Mouse (Mus musculus) MEL (cell line): ENCODE measurements around the gene Sik3. TPM values are rescaled to one million over a fixed set of nuclear protein-coding genes. Genes with fewer than 3 reads are reported as not detected.

ENCODE experiments used
- DNase-seq: peaks from one replicate; pipeline ENCODE4 v3.0.0; 2011; ENCODE audit warnings: low read depth, low spot score
- H3K27ac ChIP-seq: 2 replicates; pipeline ENCODE4 v1.5.1; 2012; ENCODE audit warnings: low read depth, mild to moderate bottlenecking, control low read depth, low read length, moderate library complexity; ENCODE audit not compliant: control insufficient read depth
- H3K27me3 ChIP-seq, 2 experiments: fragments of 150-350 bp in 1 of 2; sonication (generic) in 1 of 2; 2 replicates each; pipeline ENCODE4 v1.6.1; 2012; ENCODE audit warnings: low read length in 2 of 2, mild to moderate bottlenecking in 2 of 2, improper control_type of control experiment in 1 of 2, moderate library complexity in 1 of 2; ENCODE audit not compliant: insufficient read depth in 2 of 2, control insufficient read depth in 1 of 2
- H3K36me3 ChIP-seq, 2 experiments: 2 replicates each; pipeline ENCODE4 v1.6.1; 2012 to 2014; ENCODE audit warnings: low read length in 2 of 2, improper control_type of control experiment in 1 of 2, inconsistent platforms in 1 of 2, mild to moderate bottlenecking in 1 of 2; ENCODE audit not compliant: insufficient read depth in 2 of 2, control insufficient read depth in 1 of 2
- H3K4me1 ChIP-seq, 2 experiments: fragments of 150-350 bp in 1 of 2; sonication (generic) in 1 of 2; 2 replicates each; pipeline ENCODE4 v1.6.1; 2012; ENCODE audit warnings: low read length in 2 of 2, improper control_type of control experiment in 1 of 2, mild to moderate bottlenecking in 1 of 2; ENCODE audit not compliant: insufficient read depth in 2 of 2, control insufficient read depth in 1 of 2
- H3K4me3 ChIP-seq, 2 experiments: fragments of 150-350 bp in 1 of 2; sonication (generic) in 1 of 2; 2 replicates each; pipeline ENCODE4 v1.5.1; 2012; ENCODE audit warnings: low read depth in 2 of 2, low read length in 2 of 2, mild to moderate bottlenecking in 2 of 2, moderate library complexity in 2 of 2, control low read depth in 1 of 2, improper control_type of control experiment in 1 of 2; ENCODE audit not compliant: control insufficient read depth in 1 of 2, insufficient read depth in 1 of 2
- H3K79me2 ChIP-seq: 2 replicates; pipeline ENCODE4 v1.6.1; 2012; ENCODE audit warnings: mild to moderate bottlenecking, low read length, moderate library complexity; ENCODE audit not compliant: control insufficient read depth, poor library complexity, insufficient read depth
- H3K9ac ChIP-seq: 2 replicates; pipeline ENCODE4 v1.6.1; 2012; ENCODE audit warnings: low read depth, mild to moderate bottlenecking, control low read depth, low read length, moderate library complexity; ENCODE audit not compliant: control insufficient read depth, poor library complexity, severe bottlenecking
- H3K9me3 ChIP-seq: fragments of 150-350 bp; sonication (generic); replicated peaks from 2 replicates; pipeline ENCODE4 v1.6.1; 2012; ENCODE audit warnings: mild to moderate bottlenecking, low read length, improper control_type of control experiment, moderate library complexity; ENCODE audit not compliant: insufficient read depth
- CHD1 ChIP-seq: IDR thresholded peaks from 2 replicates; pipeline ENCODE4 v1.6.1; 2012; ENCODE audit warnings: low read depth, mild to moderate bottlenecking, inconsistent platforms, low read length, improper control_type of control experiment
- CHD2 ChIP-seq: IDR thresholded peaks from 2 replicates; pipeline ENCODE4 v1.6.1; 2011; ENCODE audit warnings: low read length, improper control_type of control experiment
- EP300 ChIP-seq, 2 experiments: IDR thresholded peaks; 2 replicates each; pipeline ENCODE4 v1.6.1; 2011; ENCODE audit warnings: improper control_type of control experiment in 2 of 2, low read length in 2 of 2, low read depth in 1 of 2, mild to moderate bottlenecking in 1 of 2
- ETS1 ChIP-seq: IDR thresholded peaks from 2 replicates; pipeline ENCODE4 v1.6.1; 2012; ENCODE audit warnings: low read depth, mild to moderate bottlenecking, inconsistent platforms, low read length, improper control_type of control experiment, moderate library complexity
- JUND ChIP-seq: IDR thresholded peaks from 2 replicates; pipeline ENCODE4 v1.6.1; 2011; ENCODE audit warnings: low read depth, mild to moderate bottlenecking, improper control_type of control experiment, low read length
- MAX ChIP-seq: IDR thresholded peaks from 2 replicates; pipeline ENCODE4 v1.6.1; 2011; ENCODE audit warnings: low read length, improper control_type of control experiment
- MXI1 ChIP-seq: IDR thresholded peaks from 2 replicates; pipeline ENCODE4 v1.6.1; 2011; ENCODE audit warnings: mild to moderate bottlenecking, low read depth, low read length, improper control_type of control experiment
- MYB ChIP-seq: IDR thresholded peaks from 2 replicates; pipeline ENCODE4 v1.6.1; 2011; ENCODE audit warnings: mild to moderate bottlenecking, low read depth, low read length, improper control_type of control experiment
- MYC ChIP-seq: IDR thresholded peaks from 2 replicates; pipeline ENCODE4 v1.6.1; 2011; ENCODE audit warnings: low read depth, mild to moderate bottlenecking, low read length, improper control_type of control experiment, moderate library complexity
- NRF1 ChIP-seq: IDR thresholded peaks from 2 replicates; pipeline ENCODE4 v1.6.1; 2014; ENCODE audit warnings: low read depth, mild to moderate bottlenecking, inconsistent platforms, low read length, improper control_type of control experiment, moderate library complexity; ENCODE audit not compliant: poor library complexity, insufficient read depth, severe bottlenecking
- POLR2AphosphoS2 ChIP-seq: IDR thresholded peaks from 2 replicates; pipeline ENCODE4 v1.6.1; 2011; ENCODE audit warnings: low read length, improper control_type of control experiment
- POLR2AphosphoS5 ChIP-seq: IDR thresholded peaks from 2 replicates; pipeline ENCODE4 v1.6.1; 2012; ENCODE audit warnings: low read depth, borderline replicate concordance, mild to moderate bottlenecking, inconsistent platforms, low read length, moderate library complexity, mixed read lengths
- RCOR1 ChIP-seq: IDR thresholded peaks from 2 replicates; pipeline ENCODE4 v1.6.1; 2012; ENCODE audit warnings: low read depth, mild to moderate bottlenecking, inconsistent platforms, low read length, improper control_type of control experiment
- SMC3 ChIP-seq: IDR thresholded peaks from 2 replicates; pipeline ENCODE4 v1.6.1; 2011; ENCODE audit warnings: low read depth, low read length, improper control_type of control experiment
- UBTF ChIP-seq: IDR thresholded peaks from 2 replicates; pipeline ENCODE4 v1.6.1; 2012; ENCODE audit warnings: low read depth, mild to moderate bottlenecking, inconsistent platforms, low read length, improper control_type of control experiment, moderate library complexity, borderline replicate concordance; ENCODE audit not compliant: insufficient read depth
- ZNF384 ChIP-seq: IDR thresholded peaks from 2 replicates; pipeline ENCODE4 v1.6.1; 2012; ENCODE audit warnings: low read depth, mild to moderate bottlenecking, inconsistent platforms, low read length, improper control_type of control experiment
- polyA plus RNA-seq, 2 experiments: library from polyadenylated mRNA; stranded (reverse) in 1 of 2; unstranded in 1 of 2; fragments of >175 nt in 1 of 2; fragments of >200 nt in 1 of 2; gene quantifications; 2 replicates each; pipeline versions ENCODE4 v1.2.1 to v1.2.4; 2012; ENCODE audit warnings: low replicate concordance in 2 of 2, low read depth in 1 of 2; ENCODE audit not compliant: insufficient read length in 2 of 2, insufficient read depth in 1 of 2, missing spikeins in 1 of 2
- total RNA-seq: library from RNA; depleted of rRNA; stranded (reverse); fragments of 300-350 nt; gene quantifications from 2 replicates; pipeline ENCODE4 v1.2.3, GENCODE M21; 2012

Gene Sik3
- total and polyA plus RNA-seq, 3 experiments: 78.7 to 111 TPM; not detected in 1

- no peak for TF ChIP-seq CHD2
- TF ChIP-seq JUND: no peak
- peak; percentile 47 to 69; a peak in 3 of 4 replicates for TF ChIP-seq EP300 (IDR thresholded peaks at IDR 0.05; ENCODE audit: low read depth in 1 of 2, low read length in 2 of 2)
- TF ChIP-seq, all 39 proteins: peak for 14
Measured at GRCm38 (mm10) chr9:46098360-46098985, 85.9 kb downstream of the Sik3 start (continued).

DNA sequence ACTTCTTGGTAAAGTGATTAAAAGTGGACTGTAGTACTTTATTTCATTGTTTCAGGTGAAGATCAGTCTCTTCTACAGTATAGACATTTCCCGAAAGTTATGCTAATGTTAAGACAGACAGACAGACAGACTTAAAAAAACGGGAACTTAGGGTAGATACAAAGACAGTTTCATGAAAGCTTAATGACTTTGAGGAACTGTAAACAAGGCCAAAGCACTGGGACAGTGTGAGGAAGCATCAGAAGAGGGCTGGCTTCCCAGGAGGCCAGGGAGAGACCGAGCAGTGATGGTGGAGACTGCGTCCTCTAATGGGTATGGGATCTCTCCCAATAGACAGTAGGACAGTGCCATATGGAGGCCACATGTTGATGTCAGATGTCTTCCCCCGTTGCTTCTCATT, 86.5 kb downstream of the Sik3 start:
- no peak for TF ChIP-seq POLR2AphosphoS5
- no peak for TF ChIP-seq RCOR1
- TF ChIP-seq ETS1: 0 out of 2 replicates have a peak, but pooled peaks have one; percentile 8
- no peak for TF ChIP-seq POLR2AphosphoS2
- 0 out of 2 replicates have a peak, but pooled peaks have one; percentile 23 for TF ChIP-seq ZNF384
- peak; percentile 34; the same call in 1 of the 2 replicates for TF ChIP-seq MAX
- DNase-seq: peak; percentile 78
- no peaks in the 10 kb centered on the region for H3K27me3 ChIP-seq
- peak overlapping the region; percentile 42 for H3K9ac ChIP-seq
- peak overlapping the region; percentile 26 to 34 for H3K4me3 ChIP-seq
- peaks cover 26% of the 10 kb centered on the region for H3K79me2 ChIP-seq
- H3K27ac ChIP-seq: peak overlapping the region; percentile 68
- H3K4me1 ChIP-seq: peaks cover 13 to 29% of the 10 kb centered on the region in 2 experiments
- H3K9me3 ChIP-seq: no peaks in the 10 kb centered on the region
- peaks cover 0 to 20% of the 10 kb centered on the region in 2 experiments; a peak in 3 of 4 replicates for H3K36me3 ChIP-seq

DNA sequence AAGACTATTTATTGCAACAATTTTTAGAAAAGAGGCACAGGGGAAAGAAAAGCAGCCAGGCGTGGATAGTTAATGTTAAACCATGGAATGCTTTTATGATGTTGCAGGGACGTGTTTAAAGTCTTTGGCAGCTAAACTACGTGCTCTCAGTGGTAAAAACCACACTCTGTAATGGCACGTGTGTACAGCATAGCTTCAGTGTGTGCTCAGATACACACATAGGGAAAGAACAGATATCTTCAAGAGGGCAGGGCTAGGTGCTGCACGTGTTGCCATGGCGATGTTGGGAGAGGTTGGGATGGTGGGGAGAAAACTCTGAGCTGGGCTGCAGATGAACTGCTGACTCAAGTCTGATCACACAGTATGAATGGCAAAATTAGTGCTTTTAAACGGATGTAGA, 90.5 kb downstream of the Sik3 start:
- TF ChIP-seq SMC3 (no peak), CHD1 (no peak), NRF1 (no peak), UBTF (no peak), MAX (no peak), MYB (no peak), MXI1 (no peak), MYC (no peak), JUND (no peak)
- no peaks in the 10 kb centered on the region for H3K9me3 ChIP-seq
- H3K4me1 ChIP-seq: peaks cover 14 to 15% of the 10 kb centered on the region in 2 experiments
- no peak overlapping the region for H3K27ac ChIP-seq
- peaks cover 35% of the 10 kb centered on the region for H3K79me2 ChIP-seq
- no peak for DNase-seq
- peaks cover 5 to 13% of the 10 kb centered on the region in 2 experiments for H3K36me3 ChIP-seq
- H3K9ac ChIP-seq: no peak overlapping the region
- no peaks in the 10 kb centered on the region for H3K27me3 ChIP-seq
- no peak overlapping the region for H3K4me3 ChIP-seq
